Mouse (Mus musculus) forebrain, embryonic 16.5 days (tissue): ENCODE measurements around the gene Btf3. TPM values are rescaled to one million over a fixed set of nuclear protein-coding genes. Genes with fewer than 3 reads are reported as not detected.
A peak's percentile ranks its signal among the peaks of the same experiment; 100 is the strongest.

ENCODE experiments used
- ATAC-seq: fragments of 200-750 bp; cut with Nextera tagmentation; 2 replicates; pipeline ENCODE4 v1.8.0; 2017; ENCODE audit warnings: mild to moderate bottlenecking, moderate library complexity
- H3K27ac ChIP-seq: fragments of 300-500 bp; sonication (generic); 2 replicates; pipeline ENCODE4 v1.5.1; 2014; ENCODE audit warnings: low read length, control low read depth
- H3K27me3 ChIP-seq: fragments of 300-500 bp; sonication (generic); replicated peaks from 2 replicates; pipeline ENCODE4 v1.6.1; 2014; ENCODE audit warnings: low read length; ENCODE audit not compliant: control insufficient read depth, insufficient read depth
- H3K36me3 ChIP-seq: fragments of 300-500 bp; sonication (generic); 2 replicates; pipeline ENCODE4 v1.6.1; 2014; ENCODE audit not compliant: control insufficient read depth, insufficient read depth
- H3K4me1 ChIP-seq: fragments of 300-500 bp; sonication (generic); replicated peaks from 2 replicates; pipeline ENCODE4 v1.6.1; 2014; ENCODE audit warnings: low read length; ENCODE audit not compliant: control insufficient read depth, insufficient read depth
- H3K4me2 ChIP-seq: fragments of 300-500 bp; sonication (generic); 2 replicates; pipeline ENCODE4 v1.6.1; 2014; ENCODE audit warnings: mild to moderate bottlenecking, low read length, control low read depth
- H3K4me3 ChIP-seq: fragments of 300-500 bp; sonication (generic); replicated peaks from 2 replicates; pipeline ENCODE4 v1.5.1; 2014; ENCODE audit warnings: mild to moderate bottlenecking, low read length, control low read depth
- H3K9ac ChIP-seq: fragments of 300-500 bp; sonication (generic); replicated peaks from 2 replicates; pipeline ENCODE4 v1.6.1; 2014; ENCODE audit warnings: low read depth, low read length, control low read depth
- H3K9me3 ChIP-seq: fragments of 300-500 bp; sonication (generic); 2 replicates; pipeline ENCODE4 v1.6.1; 2016; ENCODE audit warnings: low read length; ENCODE audit not compliant: control insufficient read depth
- WGBS: fragments of 180-500 bp; shearing (Covaris S2); extraction: QIAGEN DNeasy Blood & Tissue Kit; methylation state at CpG from one replicate; pipeline ENCODE4 v1.1.7; 2014; 5-methylcytosine and 5-hydroxymethylcytosine counted together
- polyA plus RNA-seq: library from polyadenylated mRNA; unstranded; fragments of >200 nt; fragmentation: Nextera tagmentation; extraction: Ambion mirVana; gene quantifications from 2 replicates; pipeline ENCODE4 v1.2.1, GENCODE M21; 2015

Btf3 gene
- polyA plus RNA-seq, 1 experiment from 2014 or later, result 536 TPM

- Histone ChIP-seq H3K4me3 (no peak overlapping the region), H3K9ac (no peak overlapping the region), H3K4me2 (no peak overlapping the region), H3K27ac (no peak overlapping the region), H3K9me3 (no peaks in the 10 kb centered on the region; the same call in 1 of the 2 replicates), H3K36me3 (no peaks in the 10 kb centered on the region), H3K4me1 (peaks cover 21% of the 10 kb centered on the region), H3K27me3 (peaks cover 72% of the 10 kb centered on the region)
- no peak for ATAC-seq
- WGBS, result 2% methylated on average over 18 of the region's 18 CpGs
Measured at GRCm38 (mm10) chr13:98357433-98358423, 40.9 kb upstream of the Btf3 start.

- Histone ChIP-seq H3K4me1 (peaks cover 21% of the 10 kb centered on the region), H3K27me3 (peaks cover 71% of the 10 kb centered on the region), H3K4me2 (no peak overlapping the region), H3K27ac (no peak overlapping the region), H3K36me3 (no peaks in the 10 kb centered on the region), H3K9me3 (no peaks in the 10 kb centered on the region), H3K9ac (no peak overlapping the region), H3K4me3 (no peak overlapping the region)
- ATAC-seq, result no peak
- 8% methylated on average over 6 of the region's 6 CpGs for WGBS
Measured at GRCm38 (mm10) chr13:98356973-98357425, 40.2 kb upstream of the Btf3 start.

- Histone ChIP-seq H3K9ac (no peak overlapping the region), H3K9me3 (no peaks in the 10 kb centered on the region), H3K36me3 (no peaks in the 10 kb centered on the region), H3K27me3 (peaks cover 74% of the 10 kb centered on the region), H3K4me1 (peaks cover 21% of the 10 kb centered on the region), H3K27ac (no peak overlapping the region), H3K4me2 (no peak overlapping the region), H3K4me3 (no peak overlapping the region)
- no peak for ATAC-seq
- 5% methylated on average over 9 of the region's 9 CpGs for WGBS
Measured at GRCm38 (mm10) chr13:98356176-98356972, 39.6 kb upstream of the Btf3 start.

- Histone ChIP-seq H3K4me2 (peak overlapping the region; percentile 62), H3K9me3 (no peaks in the 10 kb centered on the region), H3K36me3 (no peaks in the 10 kb centered on the region), H3K9ac (peak overlapping the region; percentile 9; the same call in 1 of the 2 replicates), H3K4me3 (peak overlapping the region; percentile 40), H3K27ac (no peak overlapping the region), H3K27me3 (peaks cover 74% of the 10 kb centered on the region), H3K4me1 (peaks cover 21% of the 10 kb centered on the region)
- ATAC-seq, result no peak
- under 1% methylated on average over 72 of the region's 81 CpGs for WGBS
Measured at GRCm38 (mm10) chr13:98355559-98356111, 38.8 kb upstream of the Btf3 start.

GRCm38 (mm10) chr13:98354871-98355558 is 38.2 kb upstream of the Btf3 start:
- peak; percentile 75 for ATAC-seq
- Histone ChIP-seq H3K9me3 (no peaks in the 10 kb centered on the region), H3K27me3 (peaks cover 75% of the 10 kb centered on the region), H3K4me1 (peaks cover 21% of the 10 kb centered on the region), H3K36me3 (no peaks in the 10 kb centered on the region), H3K4me3 (peak overlapping the region; percentile 40), H3K4me2 (peak overlapping the region; percentile 62), H3K27ac (no peak overlapping the region), H3K9ac (peak overlapping the region; percentile 29; the same call in 1 of the 2 replicates)
- under 1% methylated on average over 72 of the region's 102 CpGs for WGBS

GRCm38 (mm10) chr13:98354090-98354801 is 37.4 kb upstream of the Btf3 start, which contains the start of gene Foxd1:
Foxd1 (plus strand) TSS chr13:98354242.
- Histone ChIP-seq H3K27me3 (peaks cover 76% of the 10 kb centered on the region), H3K4me1 (peaks cover 21% of the 10 kb centered on the region), H3K9ac (peak within 1 kb of the TSS; percentile 29; the same call in 1 of the 2 replicates), H3K27ac (no peak within 1 kb of the TSS), H3K9me3 (no peaks in the 10 kb centered on the region), H3K4me3 (peak within 1 kb of the TSS; percentile 40), H3K36me3 (no peaks in the 10 kb centered on the region), H3K4me2 (peak within 1 kb of the TSS; percentile 62)
- ATAC-seq, result peak; percentile 80
- WGBS, result under 1% methylated on average over 73 of the region's 76 CpGs

- no peak overlapping the region for H3K27ac ChIP-seq
- WGBS, result under 1% methylated on average over 13 of the region's 13 CpGs
- no peaks in the 10 kb centered on the region for H3K36me3 ChIP-seq
- no peak overlapping the region for H3K9ac ChIP-seq
- H3K4me1 ChIP-seq, result peaks cover 21% of the 10 kb centered on the region
- peaks cover 74% of the 10 kb centered on the region for H3K27me3 ChIP-seq
- H3K9me3 ChIP-seq, result no peaks in the 10 kb centered on the region
- ATAC-seq, result peak; percentile 7; the same call in 1 of the 2 replicates
- H3K4me3 ChIP-seq, result peak overlapping the region; percentile 40
- no peak overlapping the region for H3K4me2 ChIP-seq
Measured at GRCm38 (mm10) chr13:98353709-98354089, 36.9 kb upstream of the Btf3 start.

GRCm38 (mm10) chr13:98352381-98352975 is 35.7 kb upstream of the Btf3 start:
- peaks cover 65% of the 10 kb centered on the region for H3K27me3 ChIP-seq
- H3K4me1 ChIP-seq, result peaks cover 21% of the 10 kb centered on the region
- H3K36me3 ChIP-seq, result no peaks in the 10 kb centered on the region
- ATAC-seq, result no peak
- H3K4me3 ChIP-seq, result no peak overlapping the region
- 9% methylated on average over 14 of the region's 14 CpGs for WGBS
- no peak overlapping the region for H3K4me2 ChIP-seq
- H3K9me3 ChIP-seq, result no peaks in the 10 kb centered on the region
- H3K9ac ChIP-seq, result no peak overlapping the region
- H3K27ac ChIP-seq, result no peak overlapping the region
